Mouse (Mus musculus): ENCODE results near the gene Cdkn2d. TPM values are rescaled to one million over a fixed set of nuclear protein-coding genes. Genes with fewer than 3 reads are reported as not detected.

Cdkn2d gene
- polyA plus RNA-seq, 1 experiment from 2014 or later: 101 TPM

Other genes with a start within 250 kb of the Cdkn2d start
- 1.3 and 1.8 TPM in 2 replicates for gene Zglp1, start 224.3 kb downstream of the Cdkn2d start, polyA plus RNA-seq (2014; fragmentation: Nextera tagmentation; extraction: Ambion mirVana)
- gene Gm49373, start 218.3 kb downstream of the Cdkn2d start, polyA plus RNA-seq (2014; fragmentation: Nextera tagmentation; extraction: Ambion mirVana): 0.41 and 1.8 TPM in 2 replicates
- gene Fdx1l, start 217.8 kb downstream of the Cdkn2d start, polyA plus RNA-seq (2014; fragmentation: Nextera tagmentation; extraction: Ambion mirVana): 60.2 and 69.8 TPM in 2 replicates
- gene Gm38431, start 199.4 kb downstream of the Cdkn2d start, polyA plus RNA-seq (2014; fragmentation: Nextera tagmentation; extraction: Ambion mirVana): 1.2 and 1.5 TPM in 2 replicates
- gene Raver1, start 199.4 kb downstream of the Cdkn2d start, polyA plus RNA-seq (2014; fragmentation: Nextera tagmentation; extraction: Ambion mirVana): 43.6 and 47.1 TPM in 2 replicates
- gene Tyk2, start 160.2 kb downstream of the Cdkn2d start, polyA plus RNA-seq (2014; fragmentation: Nextera tagmentation; extraction: Ambion mirVana): 5.0 and 6.2 TPM in 2 replicates
- gene Cdc37, start 141.4 kb downstream of the Cdkn2d start, polyA plus RNA-seq (2014; fragmentation: Nextera tagmentation; extraction: Ambion mirVana): 222 and 247 TPM in 2 replicates
- gene Pde4a, start 125.7 kb downstream of the Cdkn2d start, polyA plus RNA-seq (2014; fragmentation: Nextera tagmentation; extraction: Ambion mirVana): 17.3 and 22.4 TPM in 2 replicates
- 34.7 and 39.1 TPM in 2 replicates for gene Keap1, start 52.0 kb downstream of the Cdkn2d start, polyA plus RNA-seq (2014; fragmentation: Nextera tagmentation; extraction: Ambion mirVana)
- 0.94 and 1.4 TPM in 2 replicates for gene S1pr5, start 43.0 kb downstream of the Cdkn2d start, polyA plus RNA-seq (2014; fragmentation: Nextera tagmentation; extraction: Ambion mirVana)
- 45.7 and 53.1 TPM in 2 replicates for gene Atg4d, start 26.1 kb downstream of the Cdkn2d start, polyA plus RNA-seq (2014; fragmentation: Nextera tagmentation; extraction: Ambion mirVana)
- 9.8 and 14.6 TPM in 2 replicates for gene Kri1, start 3.4 kb downstream of the Cdkn2d start, polyA plus RNA-seq (2014; fragmentation: Nextera tagmentation; extraction: Ambion mirVana)
- 0.91 and 1.4 TPM in 2 replicates for gene Ap1m2, start 20.9 kb upstream of the Cdkn2d start, polyA plus RNA-seq (2014; fragmentation: Nextera tagmentation; extraction: Ambion mirVana)
- gene Slc44a2, start 29.3 kb upstream of the Cdkn2d start, polyA plus RNA-seq (2014; fragmentation: Nextera tagmentation; extraction: Ambion mirVana): 52.0 and 61.0 TPM in 2 replicates
- 248 and 249 TPM in 2 replicates for gene Ilf3, start 76.5 kb upstream of the Cdkn2d start, polyA plus RNA-seq (2014; fragmentation: Nextera tagmentation; extraction: Ambion mirVana)
- gene Qtrt1, start 120.4 kb upstream of the Cdkn2d start, polyA plus RNA-seq (2014; fragmentation: Nextera tagmentation; extraction: Ambion mirVana): 51.4 and 53.7 TPM in 2 replicates
- 54.2 and 65.3 TPM in 2 replicates for gene Dnm2, start 133.5 kb upstream of the Cdkn2d start, polyA plus RNA-seq (2014; fragmentation: Nextera tagmentation; extraction: Ambion mirVana)
- gene Tmed1, start 218.8 kb upstream of the Cdkn2d start, polyA plus RNA-seq (2014; fragmentation: Nextera tagmentation; extraction: Ambion mirVana): 56.9 and 58.3 TPM in 2 replicates
- 0.74 and 1.9 TPM in 2 replicates for gene AB124611, start 234.8 kb upstream of the Cdkn2d start, polyA plus RNA-seq (2014; fragmentation: Nextera tagmentation; extraction: Ambion mirVana)

Measured in forebrain, embryonic 14.5 days (tissue).